Mouse (Mus musculus): ENCODE results near the gene Ppp1r14b. TPM values are rescaled to one million over a fixed set of nuclear protein-coding genes. Genes with fewer than 3 reads are reported as not detected.

Gene Ppp1r14b
- total RNA-seq, 2 experiments from 2014 or later = 63.1 to 69.8 TPM

- DNase-seq = no peak
Measured at GRCm38 (mm10) chr19:6943709-6944108, 31.1 kb upstream of the Ppp1r14b start.

- no peak for DNase-seq
Measured at GRCm38 (mm10) chr19:6947742-6948141, 27.0 kb upstream of the Ppp1r14b start.

DNA sequence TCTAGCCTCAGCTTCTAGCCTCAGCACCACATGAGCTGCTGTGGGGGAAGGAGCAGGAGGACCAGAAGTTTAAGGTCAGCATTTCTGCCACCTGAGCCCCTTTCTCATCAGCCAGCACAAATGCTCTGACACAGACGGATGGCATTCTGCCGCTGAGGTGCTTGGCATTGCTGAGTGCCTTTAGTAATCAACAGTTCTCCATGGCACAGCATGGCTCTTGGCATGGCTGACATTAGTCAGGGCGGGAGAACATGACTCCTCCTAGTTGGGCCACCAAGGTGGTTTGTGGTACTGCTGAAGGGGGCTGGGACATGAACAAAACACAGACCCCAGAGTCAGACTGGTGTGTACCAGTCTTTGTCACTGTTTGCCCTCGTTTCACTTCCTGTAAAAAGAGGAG lies 26.6 kb upstream of the Ppp1r14b start:
- DNase-seq = no peak

DNA sequence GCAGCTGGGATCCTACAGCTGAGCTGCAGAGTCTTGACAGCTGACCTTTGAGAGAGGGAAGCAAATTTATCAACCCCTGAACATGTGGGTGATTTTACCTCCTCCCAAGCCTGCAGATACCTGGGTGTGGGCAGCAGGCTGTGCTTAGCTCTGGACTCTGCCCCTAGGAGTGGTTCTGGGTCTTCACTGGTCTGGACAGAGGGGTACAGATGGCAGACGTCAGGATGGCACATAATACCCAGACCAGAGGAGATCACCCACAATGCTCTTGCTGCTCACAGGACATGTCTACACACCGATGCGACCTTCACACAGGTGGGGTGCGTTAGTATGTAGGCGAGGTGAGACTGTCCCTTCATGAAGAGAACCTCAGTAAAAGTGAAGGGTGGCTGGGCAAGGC lies 25.2 kb upstream of the Ppp1r14b start:
- DNase-seq = no peak

GRCm38 (mm10) chr19:6949951-6950350 lies 24.8 kb upstream of the Ppp1r14b start:
- no peak for DNase-seq

DNA sequence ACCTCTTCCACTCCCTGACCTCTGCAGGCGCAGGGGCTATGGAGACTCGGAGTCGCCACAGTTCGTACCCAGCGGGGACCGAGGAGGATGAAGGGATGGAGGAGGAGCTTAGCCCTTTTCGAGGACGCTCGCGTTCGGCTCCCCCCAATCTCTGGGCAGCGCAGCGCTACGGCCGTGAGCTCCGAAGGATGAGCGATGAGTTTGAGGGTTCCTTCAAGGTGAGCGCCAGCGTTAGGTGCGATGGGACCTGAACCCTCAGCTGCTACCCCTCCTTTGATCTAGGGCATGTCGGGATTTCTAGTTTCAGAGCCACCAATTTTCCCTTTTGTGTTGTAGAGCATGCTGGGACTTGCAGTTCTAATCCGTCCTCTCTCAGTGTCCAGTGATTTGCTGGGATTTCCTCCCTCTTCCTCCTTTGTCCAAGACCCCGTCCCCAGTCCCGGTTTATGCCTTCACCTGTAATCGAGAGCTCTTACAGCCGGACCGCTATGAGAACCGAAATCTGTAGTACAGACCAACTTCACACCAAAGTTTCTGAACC lies 24.1 kb upstream of the Ppp1r14b start:
- peak; percentile 64 to 76 for DNase-seq

- DNase-seq = peak; percentile 94 to 95
Measured at GRCm38 (mm10) chr19:6951381-6951968, 23.3 kb upstream of the Ppp1r14b start.

DNA sequence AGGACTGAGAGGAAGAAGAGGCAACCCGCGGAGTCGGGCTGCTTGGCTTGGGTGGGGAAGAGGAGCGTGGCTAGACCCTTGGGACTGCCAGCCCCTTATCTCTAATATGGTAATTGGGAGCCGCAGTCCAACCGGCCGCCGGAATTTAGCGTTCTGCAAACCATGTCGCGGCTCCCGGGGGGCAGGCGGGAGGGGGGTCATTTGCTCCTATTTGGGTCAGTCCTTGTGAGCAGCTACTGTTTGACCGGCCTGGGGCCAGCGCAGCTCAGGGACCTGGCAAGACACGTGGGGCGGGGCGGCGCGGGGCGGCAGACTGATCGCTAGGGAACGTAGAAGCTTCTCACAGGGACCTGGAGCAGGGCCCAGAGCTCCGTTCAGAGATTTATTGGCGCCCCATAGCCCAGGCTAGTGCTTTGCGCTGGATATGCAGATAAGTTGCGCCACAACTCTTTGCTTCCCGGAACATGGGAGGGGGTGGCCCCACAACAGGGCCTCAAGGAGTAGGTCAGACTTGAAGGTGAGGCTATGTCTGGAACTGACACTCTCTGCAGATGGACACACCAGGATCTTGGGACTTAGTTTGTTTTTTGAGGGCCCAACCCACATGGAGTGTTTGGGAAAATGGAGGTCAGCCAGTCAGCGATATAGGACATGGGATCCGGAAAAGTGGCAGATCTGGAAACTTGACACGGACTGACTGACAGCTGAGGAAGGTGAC lies 22.6 kb upstream of the Ppp1r14b start:
- DNase-seq = peak; percentile 67 to 76

GRCm38 (mm10) chr19:6952712-6953037 lies 22.1 kb upstream of the Ppp1r14b start:
- DNase-seq = no peak

DNA sequence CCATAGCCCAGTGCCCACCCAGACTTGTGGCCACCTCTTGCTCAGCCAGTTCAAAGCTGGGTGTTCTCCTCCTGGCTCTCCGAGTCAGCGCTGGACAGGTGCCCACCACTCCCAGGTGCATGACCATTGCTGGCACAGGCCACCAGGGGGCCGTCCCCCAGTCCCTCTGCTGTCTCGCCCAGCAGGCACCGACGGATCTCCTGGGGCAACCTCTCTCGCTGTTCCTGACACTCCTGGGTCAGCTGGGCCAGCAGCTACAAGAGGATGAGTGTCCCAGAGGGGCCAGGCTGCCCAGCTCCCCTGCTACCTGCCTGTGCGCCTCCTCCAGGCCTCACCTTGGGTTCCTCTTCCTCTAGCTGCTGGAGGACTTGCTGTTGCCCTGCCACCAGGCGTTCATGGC lies 20.7 kb upstream of the Ppp1r14b start:
- no peak for DNase-seq

DNA sequence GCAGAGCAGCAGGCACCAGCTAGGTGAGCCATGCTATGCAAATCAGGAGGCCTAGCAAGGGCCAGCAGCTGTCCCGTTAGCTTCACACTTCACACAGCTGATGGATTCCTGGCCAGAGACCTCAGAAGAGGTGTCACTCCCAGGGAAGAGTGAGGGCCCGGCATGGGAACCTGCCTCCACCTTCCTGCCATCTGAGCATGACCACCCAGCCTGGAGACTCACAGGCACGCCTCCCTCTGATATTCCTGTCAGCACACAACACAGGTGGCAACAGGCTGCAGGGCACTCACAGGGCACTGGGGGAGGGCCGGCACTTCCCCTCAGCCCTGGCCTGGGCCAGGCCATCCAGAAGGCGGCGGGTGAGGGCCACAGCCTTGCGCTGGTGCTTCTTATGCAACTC lies 19.3 kb upstream of the Ppp1r14b start:
- no peak for DNase-seq

DNA sequence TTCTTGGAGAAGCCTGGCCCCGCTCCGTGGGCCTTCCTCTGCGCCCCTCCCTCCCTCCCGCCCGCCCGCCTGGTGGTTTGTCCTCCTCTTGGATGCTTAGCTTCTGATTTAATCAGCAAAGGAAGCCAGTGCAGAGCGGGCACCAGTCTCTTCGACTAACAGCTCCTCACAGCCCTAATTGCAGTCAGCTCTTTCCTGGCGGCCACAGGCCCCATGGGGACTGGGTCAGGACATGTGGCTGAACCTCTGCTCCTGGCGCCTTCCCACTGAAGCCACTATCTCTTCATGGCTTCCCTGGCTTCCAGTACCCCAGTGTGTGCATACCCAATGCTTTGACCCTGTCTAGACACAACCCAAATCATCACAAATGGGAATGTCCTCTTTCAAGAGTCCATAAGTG lies 18.3 kb upstream of the Ppp1r14b start:
- no peak for DNase-seq

GRCm38 (mm10) chr19:6968491-6969271 lies 6.1 kb upstream of the Ppp1r14b start:
- no peak for DNase-seq

- no peak for DNase-seq
Measured at GRCm38 (mm10) chr19:6969291-6969664, 5.5 kb upstream of the Ppp1r14b start.

DNA sequence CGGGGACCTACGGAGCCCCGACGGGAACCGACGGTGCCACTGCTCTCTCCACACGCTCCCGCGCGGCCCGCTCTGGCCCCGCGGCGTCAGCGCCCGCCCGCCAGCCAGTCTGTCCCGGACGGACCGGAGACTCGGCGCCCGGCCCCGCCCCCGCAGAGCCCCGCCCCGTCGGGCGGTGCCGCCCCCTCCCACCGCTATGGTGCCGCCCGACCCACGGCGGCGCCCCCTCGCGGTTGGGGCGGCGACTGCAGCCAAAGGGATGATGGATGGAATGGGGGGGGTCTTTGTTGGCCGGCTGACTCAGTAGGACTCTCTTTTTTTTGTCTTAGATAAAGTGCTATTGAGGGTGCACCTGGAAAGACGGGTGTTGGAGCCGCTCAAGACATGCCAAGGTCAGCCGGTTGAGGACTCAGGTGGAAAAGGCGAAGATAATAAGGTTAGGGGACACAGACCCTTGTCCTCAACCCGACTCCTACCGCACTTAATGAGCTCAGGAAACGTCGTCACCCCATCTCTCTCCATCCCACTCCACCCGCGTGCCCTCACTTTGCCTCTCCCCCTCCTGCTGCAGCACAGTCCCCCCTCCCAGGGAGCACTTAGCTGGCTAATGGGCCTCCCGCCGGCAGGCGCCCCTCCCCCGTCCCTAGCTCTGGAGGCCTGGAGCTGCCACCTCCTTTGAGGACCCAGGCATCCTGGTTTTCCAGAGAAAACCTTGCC lies 4.9 kb upstream of the Ppp1r14b start:
- DNase-seq = no peak

- no peak for DNase-seq
Measured at GRCm38 (mm10) chr19:6970460-6971085, 4.2 kb upstream of the Ppp1r14b start.

DNA sequence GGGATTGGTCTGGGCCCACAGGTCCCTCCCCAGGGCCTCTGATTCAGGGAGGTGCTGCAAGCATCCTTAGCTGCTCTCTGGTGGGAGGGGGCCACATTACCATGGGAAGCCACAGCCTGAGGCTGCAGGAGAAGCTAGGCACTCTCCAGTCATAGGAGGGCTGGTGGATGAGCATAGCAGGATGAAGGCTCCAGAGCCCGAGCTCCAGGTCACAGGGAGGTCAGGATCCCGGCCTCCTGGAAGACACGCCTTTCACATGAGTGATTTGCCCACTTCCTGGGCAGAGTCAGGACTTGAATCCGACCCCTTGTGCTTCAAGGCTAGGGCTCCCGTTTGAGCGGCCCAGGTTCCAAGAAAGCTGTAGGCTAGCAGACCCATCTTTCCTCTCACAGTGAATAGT lies 3.1 kb upstream of the Ppp1r14b start:
- no peak for DNase-seq

- DNase-seq = no peak
Measured at GRCm38 (mm10) chr19:6972247-6972917, 2.4 kb upstream of the Ppp1r14b start.

DNA sequence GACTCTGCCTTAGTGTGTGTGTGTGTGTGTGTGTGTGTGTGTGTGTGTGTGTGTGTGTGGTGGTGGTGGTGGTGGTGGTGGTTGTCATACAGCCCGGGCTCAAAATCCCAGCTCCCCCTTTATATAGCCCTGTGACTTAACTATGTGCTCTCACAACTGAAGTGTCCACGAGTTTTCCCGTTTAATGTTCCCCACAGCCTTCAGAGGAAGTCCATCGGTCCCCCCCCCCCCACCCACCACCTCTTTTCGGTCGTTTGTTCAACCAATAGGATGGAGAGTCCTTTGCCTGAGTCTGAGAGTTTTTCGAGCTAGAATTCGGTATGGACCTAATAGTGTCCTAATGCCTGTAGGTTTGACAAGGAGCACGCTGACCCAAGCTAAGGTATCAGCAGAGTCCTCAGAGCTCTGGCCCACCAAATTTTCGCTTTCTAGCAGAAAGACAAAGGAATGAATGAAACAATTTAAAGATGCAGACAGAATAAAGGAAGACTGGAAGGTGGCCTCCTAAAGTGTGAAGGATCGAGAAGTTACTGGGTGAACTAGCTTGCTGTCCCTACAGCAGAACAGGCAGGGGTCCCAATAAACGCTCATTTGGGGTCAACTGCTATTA lies 1.1 kb upstream of the Ppp1r14b start:
- DNase-seq = no peak

DNA sequence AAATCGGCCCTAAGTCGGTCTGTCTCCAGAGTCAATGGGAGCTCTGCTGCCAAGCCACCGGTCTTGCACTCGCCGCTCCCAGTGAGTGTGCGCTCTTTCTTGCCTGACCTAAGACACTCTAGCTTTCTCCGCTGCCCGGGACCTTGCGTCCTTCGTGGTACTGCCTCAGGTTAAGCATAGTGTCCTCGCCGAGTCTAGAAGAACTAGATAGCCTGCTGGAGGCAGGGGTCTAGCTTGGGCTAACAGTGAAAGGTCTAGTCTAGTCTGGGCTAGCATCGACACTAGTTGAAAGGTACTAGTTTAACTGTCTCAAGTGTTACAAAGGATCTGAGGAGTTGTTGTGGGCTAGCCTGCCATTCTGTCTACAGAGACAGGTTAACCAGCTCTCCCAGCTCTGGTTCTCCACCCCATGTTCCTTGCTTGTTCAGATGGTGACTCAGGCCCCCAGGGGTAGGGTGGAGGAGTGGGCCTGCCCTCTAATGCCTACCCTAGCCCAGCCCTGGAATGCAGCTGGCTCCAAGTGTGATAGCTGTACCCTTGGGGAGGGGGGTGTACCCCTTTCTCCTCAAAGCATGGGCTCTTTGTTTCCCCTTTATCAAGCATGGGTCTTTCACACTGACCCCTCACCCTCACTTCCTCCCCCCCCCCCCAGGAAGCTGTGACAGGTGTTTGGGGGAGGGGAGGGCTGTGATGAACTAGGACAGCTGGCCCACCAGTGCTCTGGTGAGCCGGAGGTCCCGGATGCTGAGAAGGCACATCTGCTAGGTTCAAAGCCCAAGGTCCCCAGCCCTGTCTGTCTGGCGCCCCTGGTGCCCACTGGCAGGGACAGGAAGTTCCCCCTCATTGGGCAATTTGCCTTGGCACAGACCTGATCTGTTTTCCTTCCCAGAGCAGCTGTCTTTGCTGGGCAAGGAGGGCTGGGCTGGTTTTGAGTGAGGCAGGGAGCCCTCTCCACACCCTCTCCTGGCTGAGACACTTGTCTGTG lies 1.1 kb downstream of the Ppp1r14b start, which contains the start of gene Plcb3:
TSS of gene Plcb3 (minus strand) at position 934 of the 985 bp plus-strand sequence.
- DNase-seq = peak; percentile 70 to 71
